Mouse (Mus musculus) lung, adult 2 months (tissue): ENCODE results near the gene Rab3d. TPM values are rescaled to one million over a fixed set of nuclear protein-coding genes. Genes with fewer than 3 reads are reported as not detected.

ENCODE experiments used
- DNase-seq: peaks from one replicate; pipeline ENCODE4 v3.0.0; 2022
- H3K4me1 ChIP-seq: fragments of 200-500 bp; 2 replicates; pipeline ENCODE4 v1.6.1; 2011; ENCODE audit warnings: low read length; ENCODE audit not compliant: control insufficient read depth, insufficient read depth
- H3K4me3 ChIP-seq: fragments of 200-500 bp; replicated peaks from 2 replicates; pipeline ENCODE3; 2011; ENCODE audit warnings: low read depth, mild to moderate bottlenecking, control low read depth, low read length; ENCODE audit errors: extremely low read depth
- CTCF ChIP-seq: fragments of 200-500 bp; IDR thresholded peaks from 2 replicates; pipeline ENCODE4 v1.5.1; 2011; ENCODE audit warnings: mild to moderate bottlenecking, low read length, control low read depth; ENCODE audit not compliant: insufficient read depth
- POLR2A ChIP-seq: fragments of 200-500 bp; IDR thresholded peaks from 2 replicates; pipeline ENCODE4 v1.6.1; 2011; ENCODE audit warnings: low read depth, mild to moderate bottlenecking, control low read depth, low read length, borderline replicate concordance; ENCODE audit errors: extremely low read depth
- WGBS: fragments of 180-500 bp; shearing (Covaris S2); methylation state at CpG from one replicate; pipeline ENCODE4 v1.1.7; 2018; 5-methylcytosine and 5-hydroxymethylcytosine counted together
- polyA plus RNA-seq: library from polyadenylated mRNA; depleted of rRNA; stranded (reverse); fragments of >200 nt; gene quantifications from 2 replicates; pipeline ENCODE4 v1.2.3, GENCODE M21; 2012

Gene Rab3d
- polyA plus RNA-seq, 1 experiment: 104 TPM

GRCm38 (mm10) chr9:21943638-21944037 lies 25.6 kb upstream of the Rab3d start:
- H3K4me1 ChIP-seq: no peaks in the 10 kb centered on the region
- TF ChIP-seq POLR2A: no peak
- no peak for TF ChIP-seq CTCF
- no peak overlapping the region for H3K4me3 ChIP-seq
- DNase-seq: no peak
- WGBS: 45% methylated on average over 12 of the region's 12 CpGs

GRCm38 (mm10) chr9:21943046-21943445 lies 25.1 kb upstream of the Rab3d start:
- 75% methylated on average over 12 of the region's 12 CpGs for WGBS
- DNase-seq: no peak
- TF ChIP-seq CTCF: no peak
- no peak for TF ChIP-seq POLR2A
- H3K4me1 ChIP-seq: no peaks in the 10 kb centered on the region
- H3K4me3 ChIP-seq: no peak overlapping the region

- no peak for TF ChIP-seq CTCF
- TF ChIP-seq POLR2A: no peak
- no peak for DNase-seq
- 83% methylated on average over 4 of the region's 4 CpGs for WGBS
These were observed 20.4 kb upstream of the Rab3d start for GRCm38 (mm10) chr9:21938234-21938855.

GRCm38 (mm10) chr9:21937711-21938175 lies 19.8 kb upstream of the Rab3d start:
- 78% methylated on average over 4 of the region's 4 CpGs for WGBS
- no peak overlapping the region for H3K4me3 ChIP-seq
- no peak for DNase-seq
- H3K4me1 ChIP-seq: no peaks in the 10 kb centered on the region
- TF ChIP-seq CTCF: no peak

More at GRCm38 (mm10) chr9:21938234-21938855, 20.4 kb upstream of the Rab3d start:
- H3K4me1 ChIP-seq: no peaks in the 10 kb centered on the region
- H3K4me3 ChIP-seq: no peak overlapping the region

- WGBS: 3% methylated on average over 43 of the region's 43 CpGs
- peak; percentile 93 for DNase-seq
- H3K4me1 ChIP-seq: no peaks in the 10 kb centered on the region
- TF ChIP-seq CTCF: no peak
- TF ChIP-seq POLR2A: no peak; the same call in 1 of the 2 replicates
- H3K4me3 ChIP-seq: peak within 1 kb of the TSS; percentile 46
These were observed 18.9 kb upstream of the Rab3d start, which contains the start of gene Plppr2 for GRCm38 (mm10) chr9:21936692-21937570. TSS of gene Plppr2 (plus strand) at chr9:21937033.

- DNase-seq: no peak
- TF ChIP-seq POLR2A (no peak), CTCF (no peak)
- no peak overlapping the region for H3K4me3 ChIP-seq
- no peaks in the 10 kb centered on the region for H3K4me1 ChIP-seq
- 84% methylated on average over 7 of the region's 7 CpGs for WGBS
These were observed 17.6 kb upstream of the Rab3d start for GRCm38 (mm10) chr9:21935466-21936131.

GRCm38 (mm10) chr9:21934021-21934420 lies 16.0 kb upstream of the Rab3d start:
- DNase-seq: no peak
- WGBS: 90% methylated on average over 12 of the region's 12 CpGs
- Histone ChIP-seq H3K4me3 (no peak overlapping the region), H3K4me1 (no peaks in the 10 kb centered on the region)
- TF ChIP-seq CTCF: no peak
- no peak for TF ChIP-seq POLR2A

- WGBS: 58% methylated on average over 12 of the region's 12 CpGs
- TF ChIP-seq CTCF (no peak), POLR2A (no peak)
- Histone ChIP-seq H3K4me3 (no peak overlapping the region), H3K4me1 (no peaks in the 10 kb centered on the region)
- no peak for DNase-seq
These were observed 14.6 kb upstream of the Rab3d start for GRCm38 (mm10) chr9:21932445-21933137.

GRCm38 (mm10) chr9:21932006-21932405 lies 14.0 kb upstream of the Rab3d start:
- Histone ChIP-seq H3K4me3 (no peak overlapping the region), H3K4me1 (no peaks in the 10 kb centered on the region)
- TF ChIP-seq POLR2A: no peak
- no peak for TF ChIP-seq CTCF
- DNase-seq: no peak
- 53% methylated on average over 2 of the region's 2 CpGs for WGBS
